Mouse (Mus musculus): Measurements from ENCODE around the gene Ski.

- TF ChIP-seq CTCF (IDR thresholded peaks at IDR 0.05; ENCODE audit: low read depth) (no peak), EP300 (IDR thresholded peaks at IDR 0.05; ENCODE audit: low read depth) (no peak)
Observed at GRCm38 (mm10) chr4:155188341-155188740, 34.1 kb downstream of the Ski start.
